Mouse (Mus musculus): ENCODE data around the gene Tns1. TPM values are rescaled to one million over a fixed set of nuclear protein-coding genes. Genes with fewer than 3 reads are reported as not detected.

Tns1 gene
- total and polyA plus RNA-seq, 3 experiments: 365 to 748 (median 629) TPM

DNA sequence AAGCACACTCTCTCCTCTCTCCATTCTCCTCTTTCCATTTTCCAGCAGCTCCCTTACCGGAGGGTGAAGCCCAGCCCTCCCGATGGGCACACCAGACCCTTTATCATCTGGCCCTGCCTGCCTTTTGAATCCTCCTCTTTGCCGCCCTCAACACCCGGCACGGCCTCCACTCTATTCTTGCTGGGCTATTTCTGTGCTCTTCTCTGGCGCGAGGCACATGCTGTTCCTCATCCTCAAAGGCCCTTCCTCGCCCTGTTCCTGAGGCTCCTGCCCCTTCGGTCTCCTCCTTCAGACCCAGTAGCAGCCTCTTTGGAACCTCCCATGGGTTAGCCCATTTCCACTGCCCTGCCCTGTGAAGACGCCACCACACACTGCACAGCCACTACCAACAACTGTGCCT is 164.5 kb downstream of the Tns1 start:
- Histone ChIP-seq H3K9ac (ENCODE audit: low read depth, low read length) (peak overlapping the region; percentile 27; the same call in 1 of the 2 replicates), H3K79me2 (replicated peaks; ENCODE audit: control insufficient read depth, insufficient read depth, low read length) (no peaks in the 10 kb centered on the region), H3K27ac (peak overlapping the region; percentile 97), H3K27me3 (ENCODE audit: control insufficient read depth, insufficient read depth, low read length) (no peaks in the 10 kb centered on the region), H3K4me1 (ENCODE audit: control insufficient read depth, insufficient read depth, low read length) (peaks cover 66% of the 10 kb centered on the region), H3K4me3 (peak overlapping the region; percentile 10), H3K36me3 (ENCODE audit: control insufficient read depth, insufficient read depth, low read length) (peaks cover 54% of the 10 kb centered on the region)
- no peak for TF ChIP-seq POLR2A (IDR thresholded peaks at IDR 0.05; ENCODE audit: insufficient read depth, low read depth, low read length)
- no peak for TF ChIP-seq EP300 (IDR thresholded peaks at IDR 0.05; ENCODE audit: insufficient read depth, low read depth, low read length)
- TF ChIP-seq CTCF (IDR thresholded peaks at IDR 0.05): no peak
- intact Hi-C loops (cut with DNase I): loop anchor here (2.0 kb wide), 1 partner anchor 17 kb away; no protein-coding TSS in a partner anchor
- WGBS: 48% methylated on average over 10 of the region's 10 CpGs
- no peak for DNase-seq

DNA sequence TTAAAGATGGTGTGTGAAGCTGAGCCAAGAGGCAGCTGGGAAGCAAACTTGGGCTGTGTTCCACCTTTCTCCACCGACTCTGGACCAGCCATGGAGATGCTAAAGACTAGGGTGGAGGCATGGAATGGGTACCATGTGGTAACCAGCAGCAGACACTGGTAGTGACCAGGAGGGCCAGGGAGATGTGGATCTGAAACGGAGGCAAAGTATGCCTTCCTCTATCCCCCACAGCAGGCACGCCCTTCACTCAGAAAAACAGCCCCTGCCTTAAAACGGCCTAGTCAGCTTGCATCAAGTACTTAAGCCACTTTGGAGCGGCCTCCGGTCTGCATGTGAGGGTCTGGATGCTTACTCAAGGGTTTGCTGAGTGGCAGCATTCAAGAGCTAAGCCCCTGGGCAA is 164.9 kb downstream of the Tns1 start:
- H3K27me3 ChIP-seq (ENCODE audit: control insufficient read depth, insufficient read depth, low read length): no peaks in the 10 kb centered on the region
- DNase-seq: no peak
- intact Hi-C loops (cut with DNase I): loop anchor here (2.0 kb wide), 1 partner anchor 17 kb away; no protein-coding TSS in a partner anchor
- no peaks in the 10 kb centered on the region for H3K79me2 ChIP-seq (replicated peaks; ENCODE audit: control insufficient read depth, insufficient read depth, low read length)
- TF ChIP-seq POLR2A (IDR thresholded peaks at IDR 0.05; ENCODE audit: insufficient read depth, low read depth, low read length): no peak
- no peak for TF ChIP-seq EP300 (IDR thresholded peaks at IDR 0.05; ENCODE audit: insufficient read depth, low read depth, low read length)
- no peak for TF ChIP-seq CTCF (IDR thresholded peaks at IDR 0.05)
- peak overlapping the region; percentile 97 for H3K27ac ChIP-seq
- peaks cover 51% of the 10 kb centered on the region for H3K36me3 ChIP-seq (ENCODE audit: control insufficient read depth, insufficient read depth, low read length)
- H3K4me1 ChIP-seq (ENCODE audit: control insufficient read depth, insufficient read depth, low read length): peaks cover 68% of the 10 kb centered on the region
- WGBS: 50% methylated on average over 6 of the region's 6 CpGs
- H3K4me3 ChIP-seq: peak overlapping the region; percentile 10
- H3K9ac ChIP-seq (ENCODE audit: low read depth, low read length): peak overlapping the region; percentile 27; the same call in 1 of the 2 replicates

DNA sequence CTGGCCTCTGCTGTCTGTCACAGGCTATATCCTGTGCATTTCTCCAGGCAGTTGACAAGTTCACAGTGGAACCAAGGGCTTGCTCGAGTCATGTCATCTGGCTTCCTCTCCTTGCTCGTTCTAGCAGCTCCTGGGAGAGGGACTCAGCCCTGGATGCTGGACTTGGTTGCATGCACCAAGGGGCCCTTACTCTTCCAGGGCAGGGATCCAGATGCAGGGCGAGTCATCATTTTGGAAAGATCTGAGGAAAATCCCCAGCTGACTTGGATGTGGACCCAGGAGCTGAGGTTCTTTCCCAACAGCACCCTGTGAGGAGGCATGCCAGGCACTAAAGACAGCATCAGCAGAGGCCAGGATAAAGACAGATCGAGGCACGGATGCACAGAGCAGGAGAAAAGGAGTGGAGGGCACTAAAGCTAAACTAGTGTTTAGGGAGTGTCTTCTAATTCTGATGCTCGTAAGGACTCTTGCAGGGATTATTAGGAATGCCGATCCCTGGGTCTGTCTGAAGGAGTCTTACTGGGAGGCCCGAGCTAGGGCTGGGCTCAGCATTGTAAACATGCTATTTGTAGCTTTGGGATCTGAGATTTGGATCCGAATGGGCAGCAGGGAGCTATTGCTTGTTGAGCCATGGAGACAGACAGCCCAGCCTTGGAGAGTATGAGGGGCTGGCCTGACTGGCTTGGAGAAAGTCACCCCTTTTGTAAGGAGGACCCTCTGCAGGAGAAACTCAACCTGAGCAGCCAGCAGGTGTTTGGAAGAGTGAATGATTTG is 165.9 kb downstream of the Tns1 start:
- Histone ChIP-seq H3K4me3 (no peak overlapping the region), H3K27ac (peak overlapping the region; percentile 97), H3K27me3 (ENCODE audit: control insufficient read depth, insufficient read depth, low read length) (no peaks in the 10 kb centered on the region), H3K9ac (ENCODE audit: low read depth, low read length) (peak overlapping the region; percentile 13; the same call in 1 of the 2 replicates), H3K79me2 (replicated peaks; ENCODE audit: control insufficient read depth, insufficient read depth, low read length) (no peaks in the 10 kb centered on the region), H3K36me3 (ENCODE audit: control insufficient read depth, insufficient read depth, low read length) (peaks cover 49% of the 10 kb centered on the region), H3K4me1 (ENCODE audit: control insufficient read depth, insufficient read depth, low read length) (peaks cover 60% of the 10 kb centered on the region)
- peak; percentile 68 to 80 for DNase-seq
- TF ChIP-seq POLR2A (IDR thresholded peaks at IDR 0.05; ENCODE audit: insufficient read depth, low read depth, low read length) (no peak), EP300 (IDR thresholded peaks at IDR 0.05; ENCODE audit: insufficient read depth, low read depth, low read length) (peak; percentile 59; the same call in 1 of the 2 replicates)
- WGBS: 21% methylated on average over 9 of the region's 9 CpGs
- intact Hi-C loops (cut with DNase I): loop anchor here (2.0 kb wide), 1 partner anchor 16 kb away; no protein-coding TSS in a partner anchor

DNA sequence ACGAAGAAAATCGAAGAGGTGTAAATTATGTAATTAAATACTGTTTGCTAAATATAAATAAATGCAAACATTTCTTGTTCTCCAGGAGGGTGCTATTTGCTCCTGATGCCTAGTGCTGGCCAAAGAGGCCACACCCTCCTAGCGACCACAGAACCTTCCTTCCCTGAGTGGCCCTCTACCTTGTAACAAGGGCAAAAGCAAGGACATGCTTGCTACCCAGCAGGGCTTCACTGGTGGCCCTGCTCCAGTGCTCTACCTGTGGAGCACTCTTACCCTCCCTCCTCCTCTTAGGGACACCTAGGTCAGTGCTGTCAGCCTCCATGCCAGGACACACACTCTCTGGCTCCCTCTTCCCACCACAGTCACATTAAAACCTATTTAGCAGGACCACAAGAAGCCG is 166.8 kb downstream of the Tns1 start:
- DNase-seq: no peak

DNA sequence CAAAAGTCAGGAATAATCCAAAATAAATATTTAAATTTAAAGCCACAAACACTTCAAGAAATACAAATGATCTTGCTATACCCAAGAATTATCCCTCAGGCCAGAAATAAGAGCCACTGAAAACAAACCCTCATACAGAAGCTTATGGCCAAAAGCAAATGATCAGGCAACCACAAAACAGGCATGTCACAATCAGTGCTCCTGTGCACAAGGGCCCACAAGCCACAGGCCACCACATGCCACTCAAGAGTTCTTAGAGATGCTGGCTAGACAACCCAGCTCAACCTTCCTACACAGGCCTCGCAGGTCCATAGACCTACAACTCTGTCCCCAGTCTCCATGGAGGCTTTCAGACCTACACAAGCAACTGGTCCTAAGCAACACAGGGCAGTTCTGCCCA is 167.9 kb downstream of the Tns1 start:
- no peak overlapping the region for H3K4me3 ChIP-seq
- H3K27me3 ChIP-seq (ENCODE audit: control insufficient read depth, insufficient read depth, low read length): no peaks in the 10 kb centered on the region
- peaks cover 53% of the 10 kb centered on the region for H3K36me3 ChIP-seq (ENCODE audit: control insufficient read depth, insufficient read depth, low read length)
- 68% methylated on average over 1 of the region's 1 CpGs for WGBS
- intact Hi-C loops (cut with DNase I): no loop called here
- peak overlapping the region; percentile 70 for H3K27ac ChIP-seq
- no peaks in the 10 kb centered on the region; the same call in 1 of the 2 replicates for H3K79me2 ChIP-seq (replicated peaks; ENCODE audit: control insufficient read depth, insufficient read depth, low read length)
- H3K4me1 ChIP-seq (ENCODE audit: control insufficient read depth, insufficient read depth, low read length): peaks cover 47% of the 10 kb centered on the region
- no peak for TF ChIP-seq POLR2A (IDR thresholded peaks at IDR 0.05; ENCODE audit: insufficient read depth, low read depth, low read length)
- TF ChIP-seq EP300 (IDR thresholded peaks at IDR 0.05; ENCODE audit: insufficient read depth, low read depth, low read length): no peak
- TF ChIP-seq CTCF (IDR thresholded peaks at IDR 0.05): no peak
- DNase-seq: no peak
- H3K9ac ChIP-seq (ENCODE audit: low read depth, low read length): no peak overlapping the region

More for the DNA sequence above, 166.8 kb downstream of the Tns1 start:
- intact Hi-C loops (cut with DNase I): no loop called here
- no peaks in the 10 kb centered on the region; the same call in 1 of the 2 replicates for H3K79me2 ChIP-seq (replicated peaks; ENCODE audit: control insufficient read depth, insufficient read depth, low read length)
- H3K27me3 ChIP-seq (ENCODE audit: control insufficient read depth, insufficient read depth, low read length): no peaks in the 10 kb centered on the region
- no peak overlapping the region for H3K9ac ChIP-seq (ENCODE audit: low read depth, low read length)
- H3K27ac ChIP-seq: peak overlapping the region; percentile 97
- 34% methylated on average over 4 of the region's 4 CpGs for WGBS
- no peak for TF ChIP-seq EP300 (IDR thresholded peaks at IDR 0.05; ENCODE audit: insufficient read depth, low read depth, low read length)
- no peak for TF ChIP-seq CTCF (IDR thresholded peaks at IDR 0.05)
- TF ChIP-seq POLR2A (IDR thresholded peaks at IDR 0.05; ENCODE audit: insufficient read depth, low read depth, low read length): no peak
- H3K4me1 ChIP-seq (ENCODE audit: control insufficient read depth, insufficient read depth, low read length): peaks cover 55% of the 10 kb centered on the region
- H3K36me3 ChIP-seq (ENCODE audit: control insufficient read depth, insufficient read depth, low read length): peaks cover 51% of the 10 kb centered on the region
- H3K4me3 ChIP-seq: no peak overlapping the region

Measured in heart, adult 2 months (tissue).